Mouse (Mus musculus) CH12.LX (cell line): ENCODE measurements around the gene Gpbar1. TPM values are rescaled to one million over a fixed set of nuclear protein-coding genes. Genes with fewer than 3 reads are reported as not detected.

Experiments used
- DNase-seq: peaks from one replicate; pipeline ENCODE4 v3.0.0-alpha.2; 2013; ENCODE audit errors: extremely low read depth
- H3K27ac ChIP-seq: 2 replicates; pipeline ENCODE4 v1.5.1; 2012; ENCODE audit warnings: low read depth, mild to moderate bottlenecking, control low read depth, moderate library complexity; ENCODE audit not compliant: insufficient read depth
- H3K27me3 ChIP-seq: replicated peaks from 2 replicates; pipeline ENCODE3; 2012; ENCODE audit warnings: inconsistent platforms
- H3K36me3 ChIP-seq, 2 experiments: replicated peaks in 1 of 2; 2 replicates each; pipeline versions ENCODE3 to v1.6.1; 2012; ENCODE audit warnings: inconsistent platforms in 1 of 2, low read length in 1 of 2, mild to moderate bottlenecking in 1 of 2, mixed read lengths in 1 of 2, moderate library complexity in 1 of 2; ENCODE audit not compliant: control insufficient read depth in 1 of 2, insufficient read depth in 1 of 2
- H3K4me1 ChIP-seq, 2 experiments: 2 replicates each; pipeline ENCODE4 v1.6.1; 2012; ENCODE audit warnings: inconsistent platforms in 1 of 2, moderate library complexity in 1 of 2; ENCODE audit not compliant: insufficient read depth in 2 of 2, control insufficient read depth in 1 of 2
- H3K4me2 ChIP-seq: 2 replicates; pipeline ENCODE4 v1.6.1; 2012; ENCODE audit warnings: low read depth, mild to moderate bottlenecking, control low read depth; ENCODE audit not compliant: poor library complexity, insufficient read depth, severe bottlenecking
- H3K4me3 ChIP-seq, 3 experiments: fragments of 150-350 bp in 1 of 3; sonication (generic) in 1 of 3; replicated peaks in 1 of 3; 2 replicates each; pipeline versions ENCODE3 to v1.5.1; 2011 to 2012; ENCODE audit warnings: low read depth in 2 of 3, low read length in 2 of 3, mild to moderate bottlenecking in 2 of 3, moderate library complexity in 2 of 3, control low read depth in 1 of 3, improper control_type of control experiment in 1 of 3, inconsistent platforms in 1 of 3, mixed read lengths in 1 of 3; ENCODE audit not compliant: poor library complexity in 1 of 3
- H3K79me2 ChIP-seq: replicated peaks from 2 replicates; pipeline ENCODE4 v1.6.1; 2012; ENCODE audit warnings: mild to moderate bottlenecking, moderate library complexity; ENCODE audit not compliant: control insufficient read depth, poor library complexity, insufficient read depth, severe bottlenecking; ENCODE audit errors: extremely low read depth
- H3K9ac ChIP-seq: 2 replicates; pipeline ENCODE4 v1.6.1; 2012; ENCODE audit warnings: low read depth, mild to moderate bottlenecking, control low read depth, moderate library complexity; ENCODE audit not compliant: insufficient read depth
- H3K9me3 ChIP-seq: replicated peaks from 2 replicates; pipeline ENCODE3; 2012; ENCODE audit warnings: low read length, inconsistent platforms, mixed read lengths
- BHLHE40 ChIP-seq: IDR thresholded peaks from 2 replicates; pipeline ENCODE4 v1.6.1; 2011; ENCODE audit warnings: mild to moderate bottlenecking, low read depth, low read length, improper control_type of control experiment
- CHD1 ChIP-seq: IDR thresholded peaks from 2 replicates; pipeline ENCODE4 v1.6.1; 2012; ENCODE audit warnings: low read depth, low read length, improper control_type of control experiment, inconsistent platforms
- CHD2 ChIP-seq: IDR thresholded peaks from 2 replicates; pipeline ENCODE4 v1.6.1; 2011; ENCODE audit warnings: low read length, improper control_type of control experiment
- CTCF ChIP-seq, 2 experiments: IDR thresholded peaks in 1 of 2; conservative IDR thresholded peaks in 1 of 2; 2 replicates each; pipeline ENCODE4 v1.5.1; 2011 to 2012; ENCODE audit warnings: low read depth in 2 of 2, low read length in 2 of 2, improper control_type of control experiment in 1 of 2, inconsistent platforms in 1 of 2, mild to moderate bottlenecking in 1 of 2, moderate library complexity in 1 of 2
- E2F4 ChIP-seq: IDR thresholded peaks from 2 replicates; pipeline ENCODE4 v1.6.1; 2011; ENCODE audit warnings: low read depth, low read length, improper control_type of control experiment; ENCODE audit not compliant: insufficient replicate concordance
- ELF1 ChIP-seq: IDR thresholded peaks from 2 replicates; pipeline ENCODE4 v1.6.1; 2014; ENCODE audit warnings: low read depth, mild to moderate bottlenecking, inconsistent platforms, low read length, improper control_type of control experiment
- EP300 ChIP-seq: IDR thresholded peaks from 2 replicates; pipeline ENCODE4 v1.6.1; 2011; ENCODE audit warnings: low read length, improper control_type of control experiment
- ETS1 ChIP-seq: conservative IDR thresholded peaks from 2 replicates; pipeline ENCODE4 v1.6.1; 2012; ENCODE audit warnings: low read depth, mild to moderate bottlenecking, inconsistent platforms, low read length, improper control_type of control experiment, moderate library complexity
- GABPA ChIP-seq: IDR thresholded peaks from 2 replicates; pipeline ENCODE4 v1.6.1; 2012; ENCODE audit warnings: low read depth, low read length, improper control_type of control experiment, inconsistent platforms; ENCODE audit not compliant: insufficient replicate concordance
- JUN ChIP-seq: IDR thresholded peaks from 2 replicates; pipeline ENCODE4 v1.6.1; 2011; ENCODE audit warnings: low read depth, mild to moderate bottlenecking, low read length, improper control_type of control experiment, moderate library complexity; ENCODE audit not compliant: insufficient read depth
- JUND ChIP-seq: conservative IDR thresholded peaks from 2 replicates; pipeline ENCODE4 v1.6.1; 2011; ENCODE audit warnings: low read depth, low read length, improper control_type of control experiment
- KAT2A ChIP-seq: IDR thresholded peaks from 2 replicates; pipeline ENCODE4 v1.6.1; 2012; ENCODE audit warnings: low read length, improper control_type of control experiment, inconsistent platforms; ENCODE audit not compliant: insufficient replicate concordance
- MAFK ChIP-seq: IDR thresholded peaks from 2 replicates; pipeline ENCODE4 v1.6.1; 2011; ENCODE audit warnings: low read length, improper control_type of control experiment; ENCODE audit not compliant: insufficient replicate concordance
- MAX ChIP-seq: IDR thresholded peaks from 2 replicates; pipeline ENCODE4 v1.6.1; 2011; ENCODE audit warnings: low read length, improper control_type of control experiment
- MAZ ChIP-seq: IDR thresholded peaks from 2 replicates; pipeline ENCODE4 v1.6.1; 2012; ENCODE audit warnings: low read depth, mild to moderate bottlenecking, inconsistent platforms, low read length, improper control_type of control experiment, moderate library complexity
- MEF2A ChIP-seq: IDR thresholded peaks from 2 replicates; pipeline ENCODE4 v1.6.1; 2014; ENCODE audit warnings: low read depth, mild to moderate bottlenecking, inconsistent platforms, low read length, improper control_type of control experiment, borderline replicate concordance
- MXI1 ChIP-seq: IDR thresholded peaks from 2 replicates; pipeline ENCODE4 v1.6.1; 2011; ENCODE audit warnings: mild to moderate bottlenecking, low read depth, low read length, improper control_type of control experiment
- MYC ChIP-seq: IDR thresholded peaks from 2 replicates; pipeline ENCODE4 v1.6.1; 2011; ENCODE audit warnings: low read depth, mild to moderate bottlenecking, improper control_type of control experiment, low read length
- NELFE ChIP-seq: IDR thresholded peaks from 2 replicates; pipeline ENCODE4 v1.6.1; 2011; ENCODE audit warnings: low read depth, low read length, improper control_type of control experiment
- NRF1 ChIP-seq: IDR thresholded peaks from 2 replicates; pipeline ENCODE4 v1.6.1; 2014; ENCODE audit warnings: low read depth, mild to moderate bottlenecking, inconsistent platforms, low read length, improper control_type of control experiment, moderate library complexity
- POLR2A ChIP-seq: IDR thresholded peaks from 2 replicates; pipeline ENCODE4 v1.6.1; 2011; ENCODE audit warnings: low read depth, mild to moderate bottlenecking, improper control_type of control experiment, low read length
- POLR2AphosphoS2 ChIP-seq: IDR thresholded peaks from 2 replicates; pipeline ENCODE4 v1.6.1; 2011; ENCODE audit warnings: low read depth, low read length, improper control_type of control experiment
- RAD21 ChIP-seq: IDR thresholded peaks from 2 replicates; pipeline ENCODE4 v1.6.1; 2011; ENCODE audit warnings: low read depth, mild to moderate bottlenecking, low read length, improper control_type of control experiment, moderate library complexity
- RCOR1 ChIP-seq: conservative IDR thresholded peaks from 2 replicates; pipeline ENCODE4 v1.6.1; 2012; ENCODE audit warnings: low read depth, mild to moderate bottlenecking, inconsistent platforms, low read length, improper control_type of control experiment
- SIN3A ChIP-seq: IDR thresholded peaks from 2 replicates; pipeline ENCODE4 v1.6.1; 2012; ENCODE audit warnings: low read length, improper control_type of control experiment, inconsistent platforms
- SMC3 ChIP-seq: IDR thresholded peaks from 2 replicates; pipeline ENCODE4 v1.6.1; 2011; ENCODE audit warnings: low read depth, low read length, improper control_type of control experiment
- TBP ChIP-seq: conservative IDR thresholded peaks from 2 replicates; pipeline ENCODE4 v1.6.1; 2011; ENCODE audit warnings: low read depth, low read length, improper control_type of control experiment
- TCF12 ChIP-seq: IDR thresholded peaks from 2 replicates; pipeline ENCODE4 v1.6.1; 2014; ENCODE audit warnings: low read depth, mild to moderate bottlenecking, inconsistent platforms, low read length, improper control_type of control experiment
- UBTF ChIP-seq: IDR thresholded peaks from 2 replicates; pipeline ENCODE4 v1.6.1; 2012; ENCODE audit warnings: low read depth, mild to moderate bottlenecking, inconsistent platforms, low read length, improper control_type of control experiment, moderate library complexity
- USF1 ChIP-seq: IDR thresholded peaks from 2 replicates; pipeline ENCODE4 v1.6.1; 2014; ENCODE audit warnings: low read depth, mild to moderate bottlenecking, inconsistent platforms, low read length, improper control_type of control experiment
- ZC3H11A ChIP-seq: IDR thresholded peaks from 2 replicates; pipeline ENCODE4 v1.6.1; 2012; ENCODE audit warnings: low read depth, mild to moderate bottlenecking, inconsistent platforms, low read length, improper control_type of control experiment
- ZMIZ1 ChIP-seq: IDR thresholded peaks from 2 replicates; pipeline ENCODE4 v1.6.1; 2012; ENCODE audit warnings: low read depth, mild to moderate bottlenecking, inconsistent platforms, low read length, improper control_type of control experiment
- ZNF384 ChIP-seq: IDR thresholded peaks from 2 replicates; pipeline ENCODE4 v1.6.1; 2012; ENCODE audit warnings: low read depth, low read length, improper control_type of control experiment, inconsistent platforms
- dilution Hi-C: fragments of 300-500 bp; cut with MboI; formaldehyde crosslinking; loops from 2 replicates; pipeline ENCODE4 v1.14.3; 2020; ENCODE audit warnings: low sequenced_read_pairs; ENCODE audit not compliant: extremely low pct_unique_long_range_greater_than_20kb, extremely low pct_ligation_motif_present
- in situ Hi-C: fragments of 300-500 bp; cut with MboI; formaldehyde crosslinking; loops from 3 replicates; pipeline ENCODE4 v1.14.3; 2019; ENCODE audit warnings: low sequenced_read_pairs, low pct_ligation_motif_present, low pct_unique_long_range_greater_than_20kb, mixed read lengths
- polyA plus RNA-seq: library from polyadenylated mRNA; unstranded; fragments of >175 nt; gene quantifications from 2 replicates; pipeline ENCODE4 v1.2.1, GENCODE M21; 2012; ENCODE audit warnings: low read depth; ENCODE audit not compliant: insufficient read length
- total RNA-seq, 2 experiments: library from RNA; depleted of rRNA; stranded (reverse); fragments of 300-350 nt in 1 of 2; fragments of >200 nt in 1 of 2; gene quantifications; 2 replicates each; pipeline ENCODE4 v1.2.3; 2012 to 2014

The Gpbar1 gene
- total and polyA plus RNA-seq, 3 experiments: not detected

DNA sequence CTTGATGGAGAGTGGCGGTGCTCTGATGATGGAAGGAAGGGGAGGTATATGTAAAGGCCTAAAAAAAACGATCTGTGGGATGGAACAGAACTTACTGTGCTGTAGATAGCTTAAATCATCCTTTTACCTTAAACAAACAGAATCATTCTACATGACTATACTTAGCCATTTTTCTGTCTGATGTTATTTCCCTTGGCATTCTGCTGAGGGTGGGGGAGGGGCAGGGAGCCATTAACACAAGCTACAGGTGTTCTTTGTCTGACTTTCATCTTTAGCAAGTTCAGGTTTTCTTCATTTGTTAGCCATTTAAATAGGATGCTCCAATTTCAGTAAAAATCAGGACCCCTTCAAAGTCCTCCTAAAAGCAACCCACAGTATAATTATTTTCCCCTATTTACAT lies 32.8 kb upstream of the Gpbar1 start:
- H3K4me1 ChIP-seq: peaks cover 25 to 92% of the 10 kb centered on the region in 2 experiments
- H3K4me3 ChIP-seq: no peak overlapping the region

DNA sequence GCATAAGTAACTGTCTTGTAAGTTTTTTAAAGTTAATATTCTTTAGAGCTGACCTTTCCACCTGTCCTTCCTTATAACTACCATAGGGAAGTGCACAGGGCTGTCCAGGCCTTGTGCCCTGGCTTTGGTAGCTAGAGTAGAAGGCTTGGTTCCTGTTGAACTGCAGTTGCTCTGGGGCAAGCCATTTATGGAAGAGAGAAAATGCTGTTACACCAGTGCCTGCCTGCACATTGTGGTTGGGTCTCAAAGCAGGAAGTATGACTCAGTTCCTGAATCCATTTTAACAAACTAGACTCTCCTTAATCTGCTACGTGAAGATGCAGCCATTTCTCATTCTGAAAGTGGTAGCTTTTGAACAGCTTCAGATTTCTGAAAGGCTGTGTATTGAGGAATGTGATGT lies 29.6 kb upstream of the Gpbar1 start:
- Histone ChIP-seq H3K27ac (peak overlapping the region; percentile 86), H3K9me3 (no peaks in the 10 kb centered on the region), H3K36me3 (peaks cover 38 to 70% of the 10 kb centered on the region in 2 experiments), H3K27me3 (no peaks in the 10 kb centered on the region), H3K9ac (peak overlapping the region; percentile 72), H3K4me3 (no peak overlapping the region), H3K4me1 (peaks cover 20 to 67% of the 10 kb centered on the region in 2 experiments), H3K79me2 (peaks cover 58% of the 10 kb centered on the region), H3K4me2 (peak overlapping the region; percentile 84)
- in situ Hi-C loops: no loop called here
- dilution Hi-C loops: no loop called here
- DNase-seq: peak; percentile 84
- no peak for TF ChIP-seq ZNF384
- TF ChIP-seq MAX: no peak; the same call in 1 of the 2 replicates
- peak; percentile 91 for TF ChIP-seq JUND
- no peak for TF ChIP-seq ZC3H11A
- TF ChIP-seq CHD1: peak; percentile 84; the same call in 1 of the 2 replicates
- peak; percentile 35; the same call in 1 of the 2 replicates for TF ChIP-seq NRF1
- peak; percentile 85 for TF ChIP-seq ELF1
- TF ChIP-seq CTCF (conservative IDR thresholded peaks at IDR 0.05 in 1 of 2, IDR thresholded peaks at IDR 0.05 in 1 of 2; ENCODE audit: low read depth in 2 of 2, low read length in 2 of 2): no peak
- peak; percentile 89 for TF ChIP-seq EP300
- peak; percentile 50; the same call in 1 of the 2 replicates for TF ChIP-seq POLR2AphosphoS2
- TF ChIP-seq BHLHE40: no peak
- TF ChIP-seq USF1: no peak
- peak; percentile 78 for TF ChIP-seq MEF2A
- TF ChIP-seq RAD21: no peak
- TF ChIP-seq JUN: peak; percentile 89
- no peak for TF ChIP-seq CHD2
- TF ChIP-seq E2F4: no peak
- no peak; the same call in 1 of the 2 replicates for TF ChIP-seq MXI1
- peak; percentile 87; the same call in 1 of the 2 replicates for TF ChIP-seq MYC
- 0 out of 2 replicates have a peak, but pooled peaks have one; percentile 21 for TF ChIP-seq MAFK
- TF ChIP-seq KAT2A: no peak
- no peak for TF ChIP-seq SMC3
- TF ChIP-seq TCF12: peak; percentile 52; the same call in 1 of the 2 replicates
- TF ChIP-seq UBTF: no peak
- TF ChIP-seq GABPA: no peak
- TF ChIP-seq RCOR1: no peak
- TF ChIP-seq POLR2A: 0 out of 2 replicates have a peak, but pooled peaks have one; percentile 35
- no peak for TF ChIP-seq NELFE
- TF ChIP-seq SIN3A: peak; percentile 74; the same call in 1 of the 2 replicates
- TF ChIP-seq TBP: peak; percentile 71
- TF ChIP-seq ETS1: peak; percentile 62
- no peak for TF ChIP-seq MAZ

More for the DNA sequence above, 32.8 kb upstream of the Gpbar1 start:
- in situ Hi-C loops (no loop called here), dilution Hi-C loops (no loop called here)
- peaks cover 81% of the 10 kb centered on the region for H3K79me2 ChIP-seq
- H3K4me2 ChIP-seq: peak overlapping the region; percentile 55; the same call in 1 of the 2 replicates
- no peaks in the 10 kb centered on the region for H3K9me3 ChIP-seq
- no peak for DNase-seq
- H3K9ac ChIP-seq: no peak overlapping the region
- H3K27me3 ChIP-seq: no peaks in the 10 kb centered on the region
- peaks cover 14 to 62% of the 10 kb centered on the region in 2 experiments for H3K36me3 ChIP-seq
- TF ChIP-seq ZMIZ1: no peak
- TF ChIP-seq CHD2: 0 out of 2 replicates have a peak, but pooled peaks have one; percentile 44
- no peak overlapping the region for H3K27ac ChIP-seq
